In the genomic region with DNA sequence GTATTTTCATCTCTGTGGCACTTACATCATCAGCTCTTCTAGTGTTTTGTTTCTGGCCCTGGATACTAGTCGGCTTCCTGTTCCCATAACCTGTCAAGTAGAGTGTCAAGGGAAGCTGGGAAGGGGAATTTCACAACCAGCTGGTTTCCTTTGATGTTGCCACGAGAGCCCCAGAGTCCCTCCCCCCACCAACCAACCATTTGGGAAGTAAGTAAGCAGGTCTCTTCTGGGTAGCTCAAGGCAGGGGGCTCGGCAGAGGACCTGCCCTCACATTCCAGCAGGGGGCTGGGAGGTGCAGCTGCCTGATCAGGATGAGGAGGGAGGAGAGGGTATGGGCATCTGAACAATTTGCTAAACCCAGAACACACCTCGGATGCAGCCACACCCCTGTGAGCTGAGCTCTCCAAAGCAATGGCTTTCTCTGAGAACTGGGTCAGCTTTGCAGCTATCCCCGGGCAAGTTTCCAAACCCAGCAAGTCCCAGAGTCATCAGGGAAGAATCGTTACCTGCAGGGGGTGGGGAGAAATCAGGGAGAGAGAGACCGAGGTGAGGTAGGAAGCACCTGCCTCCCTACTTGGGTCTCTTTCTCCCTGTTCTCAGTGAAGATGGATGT, we compare ENCODE assay signal across 7 mouse cellular contexts. TPM values are rescaled to one million over a fixed set of nuclear protein-coding genes. Genes with fewer than 3 reads are reported as not detected.
DNase-seq lines count a peak whose midpoint lies in the region; ATAC-seq and TF ChIP-seq lines count a peak whose summit lies in the region.

No protein-coding gene starts in this region.

- no peak overlapping the region for H3K9ac ChIP-seq in midbrain, embryonic 11.5 days (ENCODE audit: low read length)
- no peak overlapping the region for H3K9ac ChIP-seq in midbrain, embryonic 16.5 days (ENCODE audit: low read depth, low read length)
- H3K9ac ChIP-seq in kidney, embryonic 16.5 days (replicated peaks; ENCODE audit: low read length): peak overlapping the region; percentile 25; the same call in 1 of the 2 replicates
- no peak overlapping the region for H3K9ac ChIP-seq in midbrain, postnatal 0 days (replicated peaks; ENCODE audit: low read length, poor library complexity, severe bottlenecking)

- DNase-seq in midbrain, embryonic 11.5 days (ENCODE audit: low spot score, missing footprints): peak; percentile 87
- peak; percentile 66 for DNase-seq in embryonic facial prominence, embryonic 10.5 days (ENCODE audit: low spot score)
- no peak for DNase-seq in midbrain, postnatal 0 days (ENCODE audit: low spot score)
- no peak for DNase-seq in frontal cortex, postnatal 36 days (ENCODE audit: low spot score in 2 of 2)
- DNase-seq in right cerebral cortex, postnatal 25 days: no peak

- H3K27ac ChIP-seq in midbrain, embryonic 11.5 days (ENCODE audit: low read depth, low read length): no peak overlapping the region
- H3K27ac ChIP-seq in midbrain, embryonic 16.5 days (ENCODE audit: low read length): no peak overlapping the region
- peak overlapping the region; percentile 76 for H3K27ac ChIP-seq in embryonic facial prominence, embryonic 10.5 days (replicated peaks)
- peak overlapping the region; percentile 71 for H3K27ac ChIP-seq in kidney, embryonic 16.5 days (ENCODE audit: low read length)
- no peak overlapping the region; the same call in 1 of the 2 replicates for H3K27ac ChIP-seq in midbrain, postnatal 0 days (ENCODE audit: low read depth, low read length)

- ATAC-seq in midbrain, embryonic 11.5 days (ENCODE audit: low FRiP score): no peak
- no peak for ATAC-seq in midbrain, embryonic 16.5 days
- ATAC-seq in kidney, embryonic 16.5 days (ENCODE audit: low FRiP score, low TSS enrichment): no peak
- ATAC-seq in midbrain, postnatal 0 days (ENCODE audit: low FRiP score): no peak

- no peak overlapping the region for H3K4me3 ChIP-seq in midbrain, embryonic 11.5 days (ENCODE audit: low read depth, low read length)
- H3K4me3 ChIP-seq in midbrain, embryonic 16.5 days (ENCODE audit: low read depth, low read length): no peak overlapping the region
- peak overlapping the region; percentile 28 for H3K4me3 ChIP-seq in embryonic facial prominence, embryonic 10.5 days
- no peak overlapping the region for H3K4me3 ChIP-seq in kidney, embryonic 16.5 days (ENCODE audit: low read length)
- H3K4me3 ChIP-seq in midbrain, postnatal 0 days (ENCODE audit: low read depth, low read length): no peak overlapping the region

- H3K4me2 ChIP-seq in midbrain, embryonic 11.5 days: no peak overlapping the region
- H3K4me2 ChIP-seq in midbrain, embryonic 16.5 days (ENCODE audit: low read length): no peak overlapping the region
- no peak overlapping the region for H3K4me2 ChIP-seq in kidney, embryonic 16.5 days (replicated peaks; ENCODE audit: low read depth, low read length)
- H3K4me2 ChIP-seq in midbrain, postnatal 0 days (ENCODE audit: low read depth, low read length, poor library complexity, severe bottlenecking): no peak overlapping the region

- H3K27me3 ChIP-seq in midbrain, embryonic 11.5 days (ENCODE audit: control insufficient read depth, insufficient read depth, low read length): peaks cover 6% of the 10 kb centered on the region; the same call in 1 of the 2 replicates
- no peaks in the 10 kb centered on the region for H3K27me3 ChIP-seq in midbrain, embryonic 16.5 days (ENCODE audit: control insufficient read depth, insufficient read depth, low read depth, low read length)
- H3K27me3 ChIP-seq in embryonic facial prominence, embryonic 10.5 days (replicated peaks; ENCODE audit: low read depth, poor library complexity, severe bottlenecking): peaks cover 4% of the 10 kb centered on the region; the same call in 1 of the 2 replicates
- H3K27me3 ChIP-seq in kidney, embryonic 16.5 days (ENCODE audit: insufficient read depth, low read length): no peaks in the 10 kb centered on the region
- no peaks in the 10 kb centered on the region for H3K27me3 ChIP-seq in midbrain, postnatal 0 days (ENCODE audit: insufficient read depth, low read length)

- peaks cover 27% of the 10 kb centered on the region for H3K4me1 ChIP-seq in midbrain, embryonic 11.5 days (ENCODE audit: control insufficient read depth, insufficient read depth, low read length)
- H3K4me1 ChIP-seq in midbrain, embryonic 16.5 days (ENCODE audit: control insufficient read depth, insufficient read depth, low read length): peaks cover 11% of the 10 kb centered on the region
- H3K4me1 ChIP-seq in embryonic facial prominence, embryonic 10.5 days: peaks cover 65% of the 10 kb centered on the region
- H3K4me1 ChIP-seq in kidney, embryonic 16.5 days (ENCODE audit: insufficient read depth, low read length): peaks cover 50% of the 10 kb centered on the region
- peaks cover 2% of the 10 kb centered on the region; the same call in 1 of the 2 replicates for H3K4me1 ChIP-seq in midbrain, postnatal 0 days (ENCODE audit: insufficient read depth, low read length)

- WGBS in midbrain, embryonic 11.5 days: 19% methylated on average over 7 of the region's 7 CpGs
- 13% methylated on average over 7 of the region's 7 CpGs for WGBS in midbrain, embryonic 16.5 days
- WGBS in embryonic facial prominence, embryonic 10.5 days: 4% methylated on average over 7 of the region's 7 CpGs
- WGBS in kidney, embryonic 16.5 days: 5% methylated on average over 7 of the region's 7 CpGs
- 13% methylated on average over 7 of the region's 7 CpGs for WGBS in midbrain, postnatal 0 days

- no peaks in the 10 kb centered on the region for H3K9me3 ChIP-seq in midbrain, embryonic 11.5 days (ENCODE audit: control insufficient read depth, low read length)
- H3K9me3 ChIP-seq in midbrain, embryonic 16.5 days (replicated peaks; ENCODE audit: control insufficient read depth, low read length, poor library complexity, severe bottlenecking): no peaks in the 10 kb centered on the region
- no peaks in the 10 kb centered on the region for H3K9me3 ChIP-seq in embryonic facial prominence, embryonic 10.5 days
- no peaks in the 10 kb centered on the region for H3K9me3 ChIP-seq in kidney, embryonic 16.5 days (ENCODE audit: low read length)
- H3K9me3 ChIP-seq in midbrain, postnatal 0 days (ENCODE audit: low read length): no peaks in the 10 kb centered on the region

- peaks cover under 1% of the 10 kb centered on the region; the same call in 1 of the 2 replicates for H3K36me3 ChIP-seq in midbrain, embryonic 11.5 days (ENCODE audit: control insufficient read depth, insufficient read depth, low read length)
- H3K36me3 ChIP-seq in midbrain, embryonic 16.5 days (ENCODE audit: control insufficient read depth, insufficient read depth, low read length): no peaks in the 10 kb centered on the region; the same call in 1 of the 2 replicates
- H3K36me3 ChIP-seq in embryonic facial prominence, embryonic 10.5 days (replicated peaks): peaks cover 3% of the 10 kb centered on the region
- peaks cover 2% of the 10 kb centered on the region; the same call in 1 of the 2 replicates for H3K36me3 ChIP-seq in kidney, embryonic 16.5 days (ENCODE audit: insufficient read depth, low read length)
- H3K36me3 ChIP-seq in midbrain, postnatal 0 days (ENCODE audit: insufficient read depth, low read length): no peaks in the 10 kb centered on the region; the same call in 1 of the 2 replicates

- TF ChIP-seq CTCF in midbrain, postnatal 0 days (IDR thresholded peaks at IDR 0.05): peak; percentile 16

RNA-seq across cellular contexts. Expression of gene Amotl2, which starts 1.5 kb away (rescaled TPM):
- polyA plus RNA-seq in midbrain, embryonic 11.5 days (2014; fragmentation: Nextera tagmentation; extraction: Ambion mirVana): 47.0 and 58.0 TPM in 2 replicates
- polyA plus RNA-seq in midbrain, embryonic 16.5 days (2015; fragmentation: Nextera tagmentation; extraction: Ambion mirVana): 58.4 and 62.9 TPM in 2 replicates
- 61.4 and 64.0 TPM in 2 replicates for polyA plus RNA-seq in embryonic facial prominence, embryonic 10.5 days (2016; fragmentation: Nextera tagmentation; extraction: Ambion mirVana)
- polyA plus RNA-seq in kidney, embryonic 16.5 days (2015; fragmentation: Nextera tagmentation; extraction: Ambion mirVana): 40.9 and 41.5 TPM in 2 replicates
- 125 and 129 TPM in 2 replicates for total RNA-seq in midbrain, postnatal 0 days (2014; rRNA removed)
- 31.5 and 32.5 TPM in 2 replicates for polyA plus RNA-seq in midbrain, postnatal 0 days (2015; fragmentation: Nextera tagmentation; extraction: Ambion mirVana)

Comparison
In these comparisons a context has a peak if more than half of its experiments do, and no peak if none do; other contexts are left out.
1. DNase-seq: peak in midbrain, embryonic 11.5 days (single experiment) and embryonic facial prominence, embryonic 10.5 days (single experiment); none in midbrain, postnatal 0 days (single experiment), frontal cortex, postnatal 36 days (0 of 2) and right cerebral cortex, postnatal 25 days (single experiment).
2. H3K27ac ChIP-seq: peak in embryonic facial prominence, embryonic 10.5 days (single experiment) and kidney, embryonic 16.5 days (single experiment); none in midbrain, embryonic 11.5 days (single experiment), midbrain, embryonic 16.5 days (single experiment) and midbrain, postnatal 0 days (single experiment).